Mouse (Mus musculus) embryonic stem cell, embryonic (primary cell): ENCODE measurements at regions not wholly inside any gene's neighbourhood (a gene's known extent, or its start where the extent isn't known, plus 50 kb on each side); places are given as distances from the start of the nearest gene placed in this dataset.
"Not testable (repeated sequence)": the region's sequence is repeated elsewhere in the genome, so short reads cannot be mapped to it uniquely, and the experiment has no call there.

Source experiments
- CTCF ChIA-PET, 4 experiments: fragments of 300-600 bp in 2 of 4; fragments of 350-600 bp in 2 of 4; sonication (Branson Sonifier 250); formaldehyde crosslinking; loops; one replicate each; lab custom pipeline; 2022; ENCODE audit warnings: inconsistent platforms in 2 of 4; lab: Charles Lee
- POLR2A ChIA-PET, 4 experiments: fragments of 300-600 bp in 2 of 4; fragments of 350-600 bp in 2 of 4; sonication (Branson Sonifier 250); formaldehyde crosslinking; loops; one replicate each; lab custom pipeline; 2022; ENCODE audit warnings: antibody characterized with exemption in 4 of 4, inconsistent platforms in 1 of 4; lab: Charles Lee

DNA sequence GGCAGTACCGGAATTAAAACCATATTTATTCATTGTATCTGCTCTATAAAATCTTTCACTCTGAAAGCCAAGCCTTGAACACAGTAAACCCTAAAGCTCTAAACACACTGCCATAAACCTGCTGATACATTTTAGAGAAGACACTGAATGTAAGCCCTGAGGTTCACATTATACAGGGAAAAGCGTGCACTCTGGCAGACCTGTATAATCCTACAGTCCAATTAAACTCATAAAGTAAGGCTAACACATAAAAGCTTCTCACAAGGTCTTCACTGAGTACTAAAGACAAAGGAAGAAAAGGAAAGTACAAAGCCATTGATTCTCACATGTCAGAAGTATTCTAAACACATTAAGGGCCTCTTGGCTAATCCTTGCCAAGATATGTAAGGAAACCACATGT is 302.8 kb downstream of the Cylc2 start:
- ChIA-PET CTCF (no interaction called here), POLR2A (no interaction called here)

DNA sequence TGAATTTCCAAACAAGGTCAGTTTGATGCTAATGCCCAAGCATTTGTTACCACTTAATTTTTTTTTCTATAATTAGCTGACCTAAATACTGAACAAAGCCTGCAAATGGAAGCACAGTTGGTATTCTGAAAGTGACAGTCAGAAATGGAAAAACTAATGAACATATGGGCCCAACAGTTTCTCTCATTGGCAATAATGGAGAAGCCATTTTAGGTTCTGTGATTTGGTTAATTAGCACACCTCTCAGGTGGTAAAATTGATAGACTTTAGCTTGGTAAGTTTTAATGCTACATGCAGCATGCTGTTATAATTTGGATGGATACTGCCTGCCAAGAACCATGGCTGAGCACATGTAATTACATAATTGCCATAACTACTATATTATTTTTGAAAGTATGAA is 303.3 kb downstream of the Cylc2 start:
- ChIA-PET POLR2A (no interaction called here), CTCF (no interaction called here)

DNA sequence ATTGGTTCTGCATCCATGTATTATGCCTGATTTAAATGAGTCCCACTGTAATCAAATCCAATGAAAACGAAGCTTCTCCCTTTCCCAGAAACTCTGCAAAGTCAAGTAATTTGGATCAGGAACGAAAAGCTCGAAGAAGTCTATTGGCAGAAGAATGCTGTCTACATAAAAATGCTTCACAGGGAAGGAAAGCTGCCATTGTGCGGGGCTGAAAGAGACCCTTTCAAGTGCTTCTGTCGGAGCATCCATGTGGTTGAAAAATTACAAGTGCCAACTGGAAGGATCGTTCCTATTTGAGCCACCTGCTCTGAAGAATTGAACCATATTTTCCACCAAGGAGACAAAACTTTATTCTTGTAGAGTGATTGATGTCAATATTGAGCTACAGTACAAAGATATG is 328.9 kb downstream of the Cylc2 start:
- CTCF ChIA-PET, result no interaction called here

DNA sequence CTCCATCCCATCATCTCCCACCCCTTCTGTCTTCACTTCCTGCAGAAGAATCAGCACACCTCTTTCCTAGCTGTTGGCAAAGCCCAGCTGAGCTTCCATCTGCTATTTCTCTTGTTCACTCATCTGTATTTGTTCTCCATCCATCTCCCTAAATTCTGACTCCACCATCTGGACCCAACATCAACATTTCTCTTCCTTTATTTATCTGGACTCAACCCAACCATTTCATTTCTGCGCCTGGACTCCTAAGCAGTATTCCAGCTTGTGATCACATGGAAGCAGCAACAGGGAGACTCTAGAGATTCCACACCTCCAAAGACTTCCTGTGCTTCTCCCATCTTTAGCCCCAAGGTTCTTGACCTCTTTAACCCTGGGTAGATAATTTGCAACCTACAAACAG is 343.2 kb downstream of the Cylc2 start:
- CTCF ChIA-PET, result no interaction called here
- POLR2A ChIA-PET, result interaction anchor here in 1 of 4 experiments (1.0 kb wide), 1 partner anchor 352 kb away, joined by 3 read pairs; no protein-coding TSS in a partner anchor

More for the DNA sequence above, 328.9 kb downstream of the Cylc2 start:
- POLR2A ChIA-PET, result no interaction called here

DNA sequence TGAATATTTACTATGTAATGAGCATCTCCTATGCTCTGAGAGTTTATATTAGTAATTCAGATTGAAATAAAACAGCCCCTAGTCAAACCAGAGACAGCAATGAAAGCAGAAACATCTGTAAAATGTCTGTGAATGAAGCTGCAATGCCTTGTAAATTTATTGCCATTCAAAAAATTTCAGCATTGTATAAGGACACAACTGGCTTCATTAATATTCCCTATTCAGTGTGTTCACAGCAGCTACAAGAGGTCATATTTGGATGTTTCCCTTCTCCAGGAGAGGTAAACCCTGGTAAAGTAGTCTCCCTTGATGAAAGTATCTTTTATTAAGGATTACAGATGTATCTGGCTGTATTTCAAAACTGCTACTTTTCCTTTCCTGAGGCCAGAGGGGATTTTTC is 343.6 kb downstream of the Cylc2 start:
- CTCF ChIA-PET, result no interaction called here
- POLR2A ChIA-PET, result interaction anchor here in 1 of 4 experiments (1.0 kb wide), 1 partner anchor 353 kb away, joined by 3 read pairs; no protein-coding TSS in a partner anchor

DNA sequence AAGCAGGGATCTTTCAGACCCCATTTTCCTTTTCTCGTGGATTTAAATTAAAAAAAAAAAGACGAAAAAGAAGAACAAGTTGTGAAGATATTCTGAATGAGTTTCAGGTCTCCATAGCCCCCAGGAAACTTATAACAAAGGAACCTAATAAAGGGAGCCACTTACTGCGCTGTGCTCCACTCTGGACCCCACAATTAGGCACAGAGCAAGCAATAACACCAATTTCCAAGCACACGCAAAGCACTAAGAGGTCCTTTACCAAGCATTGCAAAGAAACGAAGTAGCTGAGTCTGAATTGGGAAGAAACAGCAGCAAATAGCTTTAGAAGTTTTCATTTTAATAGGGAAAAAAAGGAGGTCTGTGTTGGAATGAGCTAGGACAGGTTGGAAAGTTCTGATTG is 345.9 kb downstream of the Cylc2 start:
- ChIA-PET CTCF (no interaction called here), POLR2A (interaction anchor here in 1 of 4 experiments (0.5 kb wide), 1 partner anchor 75 kb away, joined by 3 read pairs; no protein-coding TSS in a partner anchor)

DNA sequence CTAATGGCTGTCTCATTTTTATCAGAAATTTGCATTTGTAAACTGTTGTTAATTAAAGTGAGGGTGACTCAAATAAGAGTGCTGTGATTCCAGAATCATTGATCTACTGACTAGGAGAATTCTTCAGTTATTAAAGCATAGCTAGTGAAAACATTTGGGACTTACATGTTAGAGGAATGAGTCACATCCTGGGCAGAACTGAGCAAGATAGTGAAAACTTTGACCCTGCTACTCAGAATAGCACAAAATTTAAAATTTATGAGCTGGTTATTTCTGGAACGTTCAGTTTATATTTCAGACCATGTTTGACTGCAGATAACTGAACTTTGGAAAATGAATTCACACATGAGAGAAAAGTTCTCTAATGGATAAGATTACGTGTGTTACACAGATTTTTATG is 360.0 kb downstream of the Cylc2 start:
- CTCF ChIA-PET, result no interaction called here
- POLR2A ChIA-PET, result no interaction called here

DNA sequence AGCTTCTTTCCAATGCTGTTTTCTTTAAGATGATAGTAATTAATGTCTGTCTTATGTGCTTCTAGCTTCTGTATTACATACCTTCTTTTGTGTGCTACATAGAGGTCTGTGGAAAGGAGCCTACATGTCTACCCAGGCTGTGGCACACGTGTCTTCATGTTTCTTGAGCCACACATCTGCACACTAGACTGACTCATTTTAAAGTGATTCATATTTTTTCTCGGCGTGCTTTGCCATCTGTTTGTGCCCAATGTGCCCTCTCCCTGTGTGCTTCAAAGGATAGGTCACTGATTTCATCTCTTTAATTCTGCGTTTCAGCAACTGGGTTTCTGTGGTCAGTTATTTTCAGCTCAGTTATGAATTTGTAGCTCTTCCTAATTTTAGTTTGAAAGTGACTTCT is 377.6 kb downstream of the Cylc2 start:
- CTCF ChIA-PET, result no interaction called here
- POLR2A ChIA-PET, result no interaction called here

DNA sequence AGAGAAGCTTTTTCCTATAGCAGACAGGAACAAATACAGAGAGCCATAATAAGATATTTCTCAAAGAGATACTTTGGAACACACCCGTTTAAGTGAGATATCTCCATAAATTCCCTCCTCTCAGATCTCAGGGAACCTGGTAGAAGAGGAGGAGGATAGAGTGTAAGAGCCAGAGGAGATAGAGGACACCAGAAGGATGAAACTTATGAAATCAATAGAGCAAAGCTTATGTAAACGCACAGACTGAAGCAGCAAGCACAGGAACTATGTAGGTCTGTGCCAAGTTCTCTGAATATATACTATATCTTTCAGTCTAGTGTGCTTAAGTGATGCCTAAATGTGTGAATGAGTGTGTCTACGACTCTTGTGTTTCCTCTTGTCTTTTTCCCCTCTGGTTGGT is 381.4 kb downstream of the Cylc2 start:
- CTCF ChIA-PET, result no interaction called here
- POLR2A ChIA-PET, result no interaction called here

DNA sequence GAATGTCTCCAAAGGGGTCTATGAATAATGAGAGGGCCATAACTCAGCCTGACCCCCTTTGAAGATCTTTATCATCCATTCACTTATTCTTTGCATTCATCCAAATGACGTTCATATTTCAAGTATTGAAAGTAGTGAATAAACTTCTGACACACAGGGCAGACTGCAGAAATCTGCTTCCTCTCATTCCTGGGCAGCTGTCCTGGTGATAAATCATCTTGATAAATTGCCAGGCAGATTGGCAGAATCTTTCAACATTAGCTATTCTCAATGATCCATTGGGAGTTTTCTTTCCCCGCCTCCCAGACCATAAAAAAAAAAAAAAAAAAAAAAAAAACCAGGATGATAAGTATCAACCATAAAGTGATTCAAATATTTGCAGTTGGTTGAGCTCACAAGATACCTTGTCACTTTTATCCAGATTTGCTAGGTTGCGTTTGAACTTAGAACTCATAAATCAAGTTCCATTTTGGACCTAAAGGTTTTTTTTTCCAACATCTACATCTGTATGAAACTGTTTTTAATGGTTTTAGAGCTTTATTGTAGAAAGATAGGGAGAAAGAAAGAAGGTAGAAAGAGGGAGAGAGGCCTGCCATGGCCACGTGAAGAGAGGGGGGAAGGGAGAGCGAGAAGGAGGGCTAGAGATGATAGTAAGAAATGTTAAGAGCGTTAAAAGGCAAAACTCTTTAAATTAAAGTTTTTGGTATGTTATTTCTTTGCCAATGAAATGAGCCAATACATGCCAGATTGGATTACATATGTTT is 383.7 kb downstream of the Cylc2 start:
- CTCF ChIA-PET, result interaction anchor here in 1 of 4 experiments (0.6 to 0.7 kb wide), 2 partner anchors 29 to 1900 kb away, joined by 5 to 6 read pairs; no protein-coding TSS in a partner anchor
- POLR2A ChIA-PET, result no interaction called here

DNA sequence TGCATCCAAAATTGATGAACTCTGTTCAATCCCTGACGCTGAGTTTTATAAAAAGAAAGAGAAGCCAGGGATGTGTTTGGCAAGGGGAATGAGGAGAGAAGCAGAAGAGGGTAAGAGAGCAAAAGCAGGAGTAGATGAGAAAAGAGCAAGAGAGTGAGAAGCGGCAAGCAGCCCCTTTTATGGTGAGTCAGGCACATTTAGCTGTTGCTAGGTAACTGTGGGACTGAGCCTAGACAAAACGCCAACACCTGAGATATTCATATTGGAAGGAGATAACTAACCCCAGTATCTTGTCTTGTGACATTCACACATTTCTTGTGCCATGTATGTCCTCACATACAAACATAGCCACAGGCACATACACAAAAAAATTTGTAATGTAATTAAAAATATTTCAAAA is 410.8 kb downstream of the Cylc2 start:
- ChIA-PET POLR2A (no interaction called here), CTCF (no interaction called here)

DNA sequence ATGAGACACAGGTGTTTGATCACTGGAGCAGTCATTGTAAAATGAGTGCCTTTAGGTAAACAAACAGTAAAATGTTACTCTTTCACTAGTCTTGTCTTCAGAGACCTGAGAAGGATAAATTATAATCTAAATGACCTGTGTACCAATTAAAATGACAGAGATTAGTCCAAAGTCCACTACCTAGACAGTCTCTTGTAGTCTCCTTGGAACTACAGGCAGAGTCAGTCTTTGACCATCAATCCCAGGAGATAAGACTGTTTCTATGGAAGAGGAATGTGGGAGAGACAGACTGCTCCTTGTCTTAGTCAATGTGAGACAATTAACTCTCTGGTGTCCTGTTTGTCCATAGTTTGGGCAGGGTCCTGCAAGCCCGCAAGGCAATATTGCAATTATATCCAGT is 417.0 kb downstream of the Cylc2 start:
- ChIA-PET CTCF (no interaction called here), POLR2A (no interaction called here)

DNA sequence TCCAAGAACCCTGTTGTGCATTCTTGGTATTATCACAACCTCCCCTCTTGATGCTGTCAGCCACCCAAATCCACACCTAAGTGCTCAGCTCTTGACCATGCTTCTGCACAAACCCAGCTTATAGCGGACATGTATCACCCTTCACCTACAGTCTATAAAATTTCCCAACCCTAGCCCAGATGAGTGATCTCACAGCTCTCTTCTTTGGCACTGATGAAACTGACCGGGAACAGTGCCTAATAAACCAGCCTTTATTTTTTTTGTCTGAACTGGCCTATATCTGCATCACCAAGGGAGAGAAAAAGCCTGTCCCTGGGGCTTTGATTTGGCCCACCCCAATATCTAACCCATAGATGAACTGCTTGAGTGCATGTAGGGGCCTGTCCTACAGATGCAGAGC is 440.8 kb downstream of the Cylc2 start:
- POLR2A ChIA-PET, result interaction anchor here in 1 of 4 experiments (0.6 kb wide), 1 partner anchor 1537 kb away, joined by 3 read pairs; no protein-coding TSS in a partner anchor
- CTCF ChIA-PET, result no interaction called here

DNA sequence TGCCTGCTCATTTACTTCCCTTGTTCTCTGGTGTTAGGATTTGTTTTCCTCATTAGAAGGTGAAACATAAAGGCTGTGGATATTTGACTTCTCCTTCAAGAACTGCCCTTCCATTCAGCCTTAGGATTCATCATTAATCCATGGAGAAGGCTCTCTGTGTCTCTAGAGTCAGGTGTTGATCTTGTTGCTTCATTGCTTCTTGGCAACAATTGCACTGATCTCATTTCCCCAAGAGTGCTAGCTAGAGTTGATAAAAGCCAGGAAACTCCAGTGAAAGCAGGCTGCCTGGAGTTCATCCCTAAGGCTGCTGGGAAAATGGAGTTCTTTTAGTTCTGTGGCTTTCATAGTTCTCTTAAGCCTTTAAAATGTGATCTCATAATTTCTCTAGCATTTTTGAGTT is 441.8 kb downstream of the Cylc2 start:
- ChIA-PET CTCF (no interaction called here), POLR2A (no interaction called here)

DNA sequence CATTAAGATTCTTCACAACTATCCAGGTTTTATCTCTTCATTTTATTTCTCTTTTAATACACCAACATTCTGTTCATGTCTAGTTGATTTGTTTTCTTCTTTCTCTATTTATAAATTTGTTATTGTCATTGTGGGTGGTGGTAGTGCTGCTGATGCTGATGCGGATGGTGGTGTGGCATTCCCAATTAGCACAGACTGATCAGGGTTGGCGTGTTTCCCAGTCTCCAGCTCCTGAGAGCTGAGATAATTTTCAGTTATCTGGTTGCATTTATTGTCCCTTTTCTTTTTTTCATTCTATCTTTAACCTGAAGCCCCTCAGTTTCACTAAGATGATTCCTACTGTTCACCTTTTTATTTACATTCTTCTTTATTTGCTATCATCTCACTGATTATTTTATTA is 455.0 kb downstream of the Cylc2 start:
- ChIA-PET POLR2A (no interaction called here), CTCF (no interaction called here)

DNA sequence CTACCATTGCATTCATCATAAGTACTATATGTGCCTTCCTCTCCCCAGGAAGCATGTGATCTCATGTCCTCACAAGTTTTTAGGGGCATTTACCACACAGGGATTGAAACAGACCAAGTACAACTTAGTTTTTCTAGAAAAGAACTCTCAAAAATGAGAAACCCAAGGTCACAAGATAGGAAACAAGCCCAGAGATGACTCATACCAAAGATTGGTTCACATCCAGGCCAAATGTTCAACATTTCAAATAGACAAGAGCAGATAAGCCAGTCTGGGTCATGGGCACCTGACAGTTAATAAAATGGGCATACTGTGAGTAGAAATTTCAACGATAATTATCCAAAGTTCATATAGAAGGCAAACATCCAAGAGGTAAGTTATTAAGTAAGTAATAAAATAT is 457.9 kb downstream of the Cylc2 start:
- POLR2A ChIA-PET, result no interaction called here

DNA sequence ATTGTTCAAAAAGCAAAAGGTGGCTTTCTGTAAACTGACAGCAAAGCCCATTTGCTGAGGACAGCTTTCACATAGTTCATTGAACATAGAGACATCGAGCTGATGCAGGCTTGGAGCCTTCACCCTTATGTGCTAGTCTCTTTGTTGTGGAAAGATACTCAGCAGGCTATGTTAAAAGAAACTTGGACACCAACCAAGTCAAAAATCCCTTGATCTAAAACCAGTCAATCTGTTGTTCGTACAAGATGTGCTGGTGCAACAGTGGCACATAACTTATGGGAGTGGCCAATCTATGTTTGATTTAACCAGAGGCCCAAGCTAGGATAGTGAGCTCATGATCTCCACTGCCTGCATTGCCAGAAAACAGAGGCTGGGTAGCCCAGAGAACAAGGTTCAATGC is 462.6 kb downstream of the Cylc2 start:
- ChIA-PET CTCF (no interaction called here), POLR2A (no interaction called here)

More for the DNA sequence above, 457.9 kb downstream of the Cylc2 start:
- CTCF ChIA-PET, result no interaction called here

DNA sequence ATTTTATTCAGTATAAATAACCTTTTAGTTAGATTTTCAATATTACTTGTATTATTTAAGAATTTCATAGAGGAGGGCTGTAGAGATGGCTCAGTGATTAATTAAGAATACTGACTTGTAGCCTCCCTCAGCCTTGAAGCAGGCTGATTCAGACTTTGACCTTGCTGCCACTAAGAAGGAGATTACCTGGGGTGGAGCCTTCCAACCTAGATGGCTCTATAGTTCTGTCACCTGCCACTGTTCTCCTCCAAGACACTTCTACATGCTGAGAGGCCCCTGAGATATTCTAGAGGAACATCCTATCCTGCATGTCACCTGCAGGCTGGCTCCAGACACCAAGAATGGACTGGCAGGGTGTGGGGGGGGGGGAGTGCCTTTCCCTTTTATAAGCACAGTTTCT is 466.9 kb downstream of the Cylc2 start:
- CTCF ChIA-PET, POLR2A ChIA-PET: not testable (repeated sequence)

DNA sequence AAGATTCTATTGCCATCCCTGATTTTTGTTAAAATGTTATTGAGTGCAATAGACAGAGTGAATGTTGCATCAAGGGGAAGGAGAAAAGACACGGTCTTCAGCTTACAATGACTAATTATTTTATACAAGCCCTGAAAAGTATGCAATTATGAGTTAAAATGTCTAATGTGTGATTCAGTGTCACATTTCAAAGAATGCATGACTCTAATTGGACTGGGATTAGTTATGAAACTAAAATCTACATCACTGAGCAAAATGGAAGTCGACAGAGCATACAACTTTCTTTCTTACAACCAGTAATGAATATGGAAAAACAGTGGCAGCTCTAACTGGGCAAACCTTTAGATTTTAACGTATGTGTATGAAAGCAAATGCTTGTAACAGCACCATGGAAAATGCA is 470.2 kb downstream of the Cylc2 start:
- CTCF ChIA-PET, result no interaction called here
- POLR2A ChIA-PET, result no interaction called here
